Mouse (Mus musculus) limb, embryonic 11.5 days (tissue): ENCODE results near the gene Mttp. TPM values are rescaled to one million over a fixed set of nuclear protein-coding genes. Genes with fewer than 3 reads are reported as not detected.
"Not testable (repeated sequence)": the region's sequence is repeated elsewhere in the genome, so short reads cannot be mapped to it uniquely, and the experiment has no call there.

Source experiments
- ATAC-seq: fragments of 200-750 bp; cut with Nextera tagmentation; 2 replicates; pipeline ENCODE4 v1.8.0; 2017; ENCODE audit warnings: low read depth; ENCODE audit not compliant: insufficient number of reproducible peaks, low FRiP score, low TSS enrichment
- DNase-seq: peaks from one replicate; pipeline ENCODE4 v3.0.0-alpha.2; 2015; ENCODE audit warnings: low spot score
- H3K27ac ChIP-seq: fragments of 300-500 bp; sonication (generic); replicated peaks from 2 replicates; pipeline ENCODE4 v1.5.1; 2014; ENCODE audit warnings: low read depth, mild to moderate bottlenecking, low read length
- H3K27me3 ChIP-seq: fragments of 300-500 bp; sonication (generic); 2 replicates; pipeline ENCODE4 v1.6.1; 2014; ENCODE audit warnings: mild to moderate bottlenecking, low read length, mixed read lengths; ENCODE audit not compliant: control insufficient read depth, insufficient read depth
- H3K36me3 ChIP-seq: fragments of 300-500 bp; sonication (generic); 2 replicates; pipeline ENCODE4 v1.6.1; 2014; ENCODE audit warnings: mild to moderate bottlenecking, low read length, moderate library complexity, mixed read lengths; ENCODE audit not compliant: control insufficient read depth, insufficient read depth
- H3K4me1 ChIP-seq: fragments of 300-500 bp; sonication (generic); 2 replicates; pipeline ENCODE4 v1.6.1; 2014; ENCODE audit warnings: low read length, mixed read lengths; ENCODE audit not compliant: control insufficient read depth, insufficient read depth
- H3K4me2 ChIP-seq: fragments of 300-500 bp; sonication (generic); 2 replicates; pipeline ENCODE4 v1.6.1; 2014; ENCODE audit warnings: low read depth, mild to moderate bottlenecking, moderate library complexity; ENCODE audit not compliant: severe bottlenecking
- H3K4me3 ChIP-seq: fragments of 300-500 bp; sonication (generic); 2 replicates; pipeline ENCODE4 v1.5.1; 2014; ENCODE audit warnings: low read depth, low read length
- H3K9ac ChIP-seq: fragments of 300-500 bp; sonication (generic); 2 replicates; pipeline ENCODE4 v1.6.1; 2014; ENCODE audit warnings: mild to moderate bottlenecking, low read length
- H3K9me3 ChIP-seq: fragments of 300-500 bp; sonication (generic); 2 replicates; pipeline ENCODE4 v1.6.1; 2016; ENCODE audit warnings: low read length; ENCODE audit not compliant: control insufficient read depth
- WGBS: fragments of 180-500 bp; shearing (Covaris S2); extraction: QIAGEN DNeasy Blood & Tissue Kit; methylation state at CpG from one replicate; pipeline ENCODE4 v1.1.7; 2014; 5-methylcytosine and 5-hydroxymethylcytosine counted together
- polyA plus RNA-seq: library from polyadenylated mRNA; unstranded; fragments of >200 nt; fragmentation: Nextera tagmentation; extraction: Ambion mirVana; gene quantifications from 2 replicates; pipeline ENCODE4 v1.2.1, GENCODE M21; 2014

The Mttp gene
- polyA plus RNA-seq, 1 experiment from 2014 or later = 9.1 TPM

- no peaks in the 10 kb centered on the region for H3K36me3 ChIP-seq
These were observed 1.9 kb downstream of the Mttp start for GRCm38 (mm10) chr3:138142733-138143314.

GRCm38 (mm10) chr3:138142052-138142732, 2.6 kb downstream of the Mttp start:
- Histone ChIP-seq H3K4me1 (no peaks in the 10 kb centered on the region), H3K27me3 (no peaks in the 10 kb centered on the region), H3K9me3 (no peaks in the 10 kb centered on the region), H3K27ac (no peak overlapping the region), H3K9ac (no peak overlapping the region), H3K36me3 (no peaks in the 10 kb centered on the region), H3K4me2 (peak overlapping the region; percentile 32), H3K4me3 (peak overlapping the region; percentile 8; the same call in 1 of the 2 replicates)
- DNase-seq (peak; percentile 32), ATAC-seq (no peak)
- 49% methylated on average over 4 of the region's 4 CpGs for WGBS

More at GRCm38 (mm10) chr3:138142733-138143314, 1.9 kb downstream of the Mttp start:
- Histone ChIP-seq H3K9me3 (no peaks in the 10 kb centered on the region), H3K27ac (peak overlapping the region; percentile 99), H3K4me1 (no peaks in the 10 kb centered on the region), H3K9ac (peak overlapping the region; percentile 86), H3K27me3 (no peaks in the 10 kb centered on the region), H3K4me2 (peak overlapping the region; percentile 64; the same call in 1 of the 2 replicates), H3K4me3 (peak overlapping the region; percentile 63)
- no peak for DNase-seq
- no peak for ATAC-seq
- 9% methylated on average over 12 of the region's 12 CpGs for WGBS

GRCm38 (mm10) chr3:138139663-138140062, 5.1 kb downstream of the Mttp start:
- DNase-seq = no peak
- H3K27ac ChIP-seq = no peak overlapping the region
- H3K9ac ChIP-seq = no peak overlapping the region
- H3K4me1 ChIP-seq = no peaks in the 10 kb centered on the region
- H3K4me3 ChIP-seq = no peak overlapping the region
- H3K27me3 ChIP-seq = no peaks in the 10 kb centered on the region
- H3K36me3 ChIP-seq = no peaks in the 10 kb centered on the region
- 93% methylated on average over 6 of the region's 6 CpGs for WGBS
- H3K9me3 ChIP-seq = no peaks in the 10 kb centered on the region
- H3K4me2 ChIP-seq = no peak overlapping the region
- no peak for ATAC-seq

GRCm38 (mm10) chr3:138138146-138138545, 6.6 kb downstream of the Mttp start:
- not testable (repeated sequence) for H3K9me3 ChIP-seq, DNase-seq, ATAC-seq, H3K4me1 ChIP-seq, H3K4me3 ChIP-seq, H3K4me2 ChIP-seq, H3K36me3 ChIP-seq, H3K27me3 ChIP-seq, H3K27ac ChIP-seq, H3K9ac ChIP-seq
- WGBS = 94% methylated on average over 13 of the region's 13 CpGs

GRCm38 (mm10) chr3:138134528-138134927, 10.2 kb downstream of the Mttp start:
- H3K27me3 ChIP-seq = no peaks in the 10 kb centered on the region
- WGBS = 91% methylated on average over 1 of the region's 1 CpGs
- H3K9me3 ChIP-seq = no peaks in the 10 kb centered on the region
- H3K27ac ChIP-seq = no peak overlapping the region
- DNase-seq (no peak), ATAC-seq (no peak)
- H3K36me3 ChIP-seq = no peaks in the 10 kb centered on the region
- no peaks in the 10 kb centered on the region for H3K4me1 ChIP-seq
- no peak overlapping the region for H3K9ac ChIP-seq
- H3K4me2 ChIP-seq = no peak overlapping the region
- no peak overlapping the region for H3K4me3 ChIP-seq

- DNase-seq (no peak), ATAC-seq (no peak)
- Histone ChIP-seq H3K9me3 (no peaks in the 10 kb centered on the region), H3K4me1 (no peaks in the 10 kb centered on the region), H3K4me3 (no peak overlapping the region), H3K27me3 (no peaks in the 10 kb centered on the region), H3K4me2 (no peak overlapping the region), H3K36me3 (no peaks in the 10 kb centered on the region), H3K27ac (no peak overlapping the region), H3K9ac (no peak overlapping the region)
- 83% methylated on average over 11 of the region's 11 CpGs for WGBS
These were observed 10.9 kb downstream of the Mttp start for GRCm38 (mm10) chr3:138133916-138134315.

GRCm38 (mm10) chr3:138133463-138133862, 11.3 kb downstream of the Mttp start:
- Histone ChIP-seq H3K9me3 (no peaks in the 10 kb centered on the region), H3K4me1 (no peaks in the 10 kb centered on the region), H3K36me3 (no peaks in the 10 kb centered on the region), H3K9ac (no peak overlapping the region), H3K4me3 (no peak overlapping the region), H3K4me2 (no peak overlapping the region), H3K27ac (no peak overlapping the region), H3K27me3 (no peaks in the 10 kb centered on the region)
- no peak for ATAC-seq
- no peak for DNase-seq
- 93% methylated on average over 8 of the region's 8 CpGs for WGBS

- DNase-seq (no peak), ATAC-seq (no peak)
- no peak overlapping the region for H3K27ac ChIP-seq
- H3K9ac ChIP-seq = no peak overlapping the region
- no peak overlapping the region for H3K4me3 ChIP-seq
- no peaks in the 10 kb centered on the region for H3K9me3 ChIP-seq
- no peaks in the 10 kb centered on the region for H3K27me3 ChIP-seq
- WGBS = 69% methylated on average over 9 of the region's 9 CpGs
- no peak overlapping the region for H3K4me2 ChIP-seq
- no peaks in the 10 kb centered on the region for H3K4me1 ChIP-seq
- H3K36me3 ChIP-seq = no peaks in the 10 kb centered on the region
These were observed 13.6 kb downstream of the Mttp start for GRCm38 (mm10) chr3:138131168-138131567.
